Mouse (Mus musculus) granulocyte monocyte progenitor cell, adult 5-6 weeks (primary cell): ENCODE results near the gene Dock4. TPM values are rescaled to one million over a fixed set of nuclear protein-coding genes. Genes with fewer than 3 reads are reported as not detected.
"Not testable (repeated sequence)": the region's sequence is repeated elsewhere in the genome, so short reads cannot be mapped to it uniquely, and the experiment has no call there.

Experiments
- ATAC-seq: replicated peaks from 2 replicates; pipeline ENCODE4 v1.8.0; 2016; ENCODE audit warnings: mild to moderate bottlenecking, moderate TSS enrichment, inconsistent platforms; ENCODE audit not compliant: poor library complexity, severe bottlenecking
- total RNA-seq, 2 experiments: library from RNA; stranded (forward) in 1 of 2; stranded (reverse) in 1 of 2; fragments of 200-712, 200-1000 nt in 1 of 2; fragments of >200 nt in 1 of 2; fragmentation: Nextera tagmentation in 1 of 2; gene quantifications; 2 replicates each; pipeline ENCODE4 v1.2.3; 2014 to 2017

Gene Dock4
- total RNA-seq, 2 experiments from 2014 or later: 0.19 to 0.57 TPM

DNA sequence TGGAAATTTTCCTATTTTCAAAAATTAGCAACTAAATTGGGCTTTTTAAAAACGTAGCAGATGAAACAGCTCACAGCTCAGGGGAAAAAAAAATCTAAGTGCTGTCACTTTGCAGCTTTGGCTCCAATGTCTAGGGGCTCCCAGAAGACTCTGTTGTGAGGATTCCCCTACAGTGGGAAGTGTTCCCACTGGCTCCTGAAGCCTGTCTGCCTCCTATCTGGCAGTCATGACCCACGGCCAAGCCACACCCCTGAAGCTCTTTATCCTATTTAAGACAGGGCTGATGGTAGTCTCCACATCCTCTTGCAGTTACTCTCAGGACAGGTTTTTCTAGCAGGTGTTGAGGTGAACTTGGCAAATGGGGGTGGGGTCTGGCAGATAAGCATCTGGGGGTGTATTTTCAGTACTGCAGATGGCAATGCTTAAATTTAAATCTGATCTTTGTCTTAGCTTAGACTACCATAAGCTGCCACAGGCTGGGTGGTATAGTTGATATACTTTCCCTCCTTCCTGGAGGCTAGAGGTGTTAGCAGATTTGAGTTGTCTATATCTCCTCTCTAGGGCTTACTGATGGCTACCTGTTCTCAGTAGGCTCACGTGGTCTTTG lies 397.8 kb downstream of the Dock4 start:
- ATAC-seq: no peak

DNA sequence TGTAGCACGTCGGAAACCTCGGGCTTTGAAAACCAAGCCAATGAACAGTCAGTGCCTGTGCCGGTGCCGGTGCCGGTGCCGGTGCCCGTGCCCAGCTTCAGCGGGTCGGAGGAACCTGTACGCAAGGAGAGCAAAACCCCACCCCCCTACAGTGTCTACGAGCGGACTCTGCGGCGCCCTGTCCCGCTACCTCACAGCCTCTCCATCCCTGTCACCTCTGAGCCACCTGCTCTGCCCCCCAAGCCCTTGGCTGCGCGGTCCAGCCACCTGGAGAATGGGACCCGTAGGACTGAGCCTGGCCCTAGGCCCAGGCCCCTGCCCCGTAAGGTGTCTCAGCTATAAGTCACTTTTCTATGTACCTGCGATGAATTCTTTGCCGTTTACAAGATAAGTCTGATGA lies 398.6 kb downstream of the Dock4 start:
- no peak for ATAC-seq

DNA sequence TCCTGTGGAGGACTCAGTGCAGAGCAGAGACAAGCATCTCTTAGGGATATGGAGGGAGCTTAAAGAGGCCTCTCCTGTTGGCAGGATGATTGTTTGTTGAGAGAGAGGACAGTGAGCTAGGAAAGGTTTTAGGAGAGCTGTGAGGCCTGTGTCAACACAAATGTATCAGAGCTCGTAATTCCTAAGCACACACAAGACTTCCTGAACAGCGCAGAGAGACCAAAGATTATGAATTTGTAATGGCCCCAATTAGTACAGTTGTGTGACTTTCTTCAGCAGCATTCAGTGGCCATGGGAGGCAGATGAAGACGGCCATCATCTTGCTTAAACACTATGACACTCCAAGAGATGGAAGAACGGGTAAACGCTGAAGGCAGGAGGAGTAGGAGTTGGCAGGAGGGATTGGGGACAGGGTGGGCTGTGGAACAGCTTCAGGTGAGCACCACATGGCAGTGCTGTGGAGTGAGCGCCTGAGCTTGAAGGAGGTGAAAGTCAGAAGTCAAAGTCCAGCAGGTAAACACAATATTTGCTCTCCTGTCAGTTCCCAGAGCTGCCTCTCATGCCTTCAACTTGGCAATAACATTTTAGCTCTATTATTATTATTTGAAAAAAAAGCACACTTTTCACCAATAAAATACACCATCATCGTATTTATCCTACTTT lies 409.1 kb downstream of the Dock4 start:
- no peak for ATAC-seq

DNA sequence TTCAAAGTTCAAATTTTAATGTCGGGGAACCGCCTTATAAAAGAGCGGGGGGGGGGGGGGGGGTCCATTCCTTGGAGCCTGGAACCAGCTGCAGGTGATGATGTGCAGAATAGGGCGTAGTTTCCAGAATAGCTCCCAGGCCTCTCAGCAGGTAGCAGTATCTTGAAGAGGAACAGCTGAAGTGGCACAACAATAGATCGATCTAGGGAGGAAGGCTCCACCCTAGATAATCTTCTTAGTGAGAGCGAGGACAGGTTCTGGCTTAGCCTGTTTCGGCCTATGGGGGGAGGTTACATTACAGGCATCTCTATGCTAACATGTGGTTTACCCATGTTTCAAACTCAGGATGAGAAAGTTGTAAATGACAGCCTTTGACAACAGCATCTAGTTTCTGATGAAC lies 411.7 kb downstream of the Dock4 start:
- ATAC-seq: no peak

DNA sequence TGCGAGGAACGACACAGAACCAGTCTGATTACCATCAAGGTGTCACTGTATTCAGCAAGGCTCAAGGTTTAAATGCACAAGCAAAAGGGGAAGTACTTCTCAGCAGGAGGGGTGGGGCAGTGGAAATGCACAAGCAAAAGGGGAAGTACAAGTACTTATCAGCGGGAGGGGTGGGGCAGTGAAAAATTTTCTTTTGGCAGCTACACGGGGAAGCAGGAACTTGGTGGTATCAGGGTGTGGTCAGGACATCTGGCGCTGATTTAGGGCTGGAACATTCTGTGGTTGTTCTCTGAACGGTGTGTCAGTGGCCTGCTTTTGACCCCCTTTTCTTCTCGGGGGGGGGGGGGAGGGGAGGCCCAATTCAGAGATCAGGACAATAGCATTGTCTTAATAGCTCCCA lies 413.0 kb downstream of the Dock4 start:
- not testable (repeated sequence) for ATAC-seq

DNA sequence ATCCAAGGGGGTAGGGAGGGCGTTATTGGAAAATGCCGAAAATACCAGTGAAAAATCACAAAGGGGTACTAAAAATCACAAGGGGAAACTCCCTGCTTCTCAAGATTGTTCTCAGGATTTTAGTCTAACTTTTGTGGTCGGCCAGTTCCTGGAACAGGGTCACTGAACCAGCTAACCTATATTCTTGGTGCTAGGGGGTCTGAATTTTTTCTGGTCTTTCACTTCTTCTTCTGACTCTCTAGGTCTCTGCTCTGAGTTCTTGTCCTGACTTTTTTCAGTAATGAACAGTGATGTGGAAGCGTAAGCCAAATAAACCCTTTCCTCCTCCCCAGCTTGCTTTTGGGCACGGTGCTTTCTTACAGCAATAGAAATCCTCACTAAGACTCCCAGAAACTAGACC lies 424.6 kb downstream of the Dock4 start:
- no peak for ATAC-seq

DNA sequence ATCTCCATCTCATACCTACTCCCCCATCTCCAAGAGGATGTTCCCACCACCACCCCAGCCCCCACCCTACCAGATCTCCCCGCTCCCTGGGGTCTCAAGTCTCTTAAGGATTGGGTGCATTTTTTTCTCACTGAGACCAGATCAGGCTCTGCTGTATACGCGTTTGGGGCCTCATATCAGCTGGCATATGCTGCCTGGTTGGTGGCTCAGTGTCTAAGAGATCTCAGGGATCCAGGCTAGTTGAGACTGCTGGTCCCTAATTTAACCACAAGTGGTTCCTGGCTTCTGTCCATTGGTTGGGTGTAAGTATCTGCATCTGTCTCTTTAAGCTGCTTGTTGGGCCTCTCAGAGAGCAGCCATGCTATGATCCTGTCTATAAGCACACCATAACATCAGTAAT lies 427.0 kb downstream of the Dock4 start:
- no peak for ATAC-seq

DNA sequence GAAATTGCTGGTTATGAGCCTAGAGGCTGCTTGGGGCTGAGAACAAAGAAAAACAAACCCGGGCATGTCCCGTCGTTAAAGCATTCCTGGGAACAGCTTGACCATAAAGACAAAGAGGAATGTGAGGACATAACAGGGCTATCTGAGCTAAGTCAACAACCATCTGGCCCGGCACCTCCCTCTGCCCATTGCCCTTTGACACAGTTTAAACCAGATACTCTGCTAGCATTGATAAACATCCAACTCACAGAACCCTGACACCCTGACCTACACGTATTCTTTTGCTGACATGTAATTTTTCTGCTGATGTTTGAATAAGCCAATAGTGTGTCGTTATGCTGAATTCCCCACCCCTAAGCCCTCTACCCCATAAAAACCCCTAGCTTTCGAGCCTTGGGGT lies 427.5 kb downstream of the Dock4 start:
- not testable (repeated sequence) for ATAC-seq

DNA sequence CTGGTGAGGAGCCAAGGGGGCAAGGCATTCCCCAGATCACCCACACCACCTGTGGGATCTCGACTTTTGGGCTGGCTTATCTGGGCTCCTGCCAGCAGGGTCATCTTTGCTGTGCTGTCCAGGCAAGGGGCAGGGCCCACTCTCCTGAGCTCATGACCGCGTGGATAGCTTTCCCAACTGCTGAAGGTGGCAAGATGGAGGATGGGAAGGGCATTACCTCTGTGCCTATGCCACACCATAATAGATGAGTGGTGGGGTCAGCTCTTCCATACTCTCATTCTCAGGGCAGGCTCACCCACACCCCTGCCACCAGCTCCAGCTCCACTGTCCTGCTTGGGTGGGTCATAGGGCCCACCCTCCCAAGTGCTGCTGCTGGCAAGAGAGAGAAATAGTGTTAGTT lies 439.2 kb downstream of the Dock4 start:
- ATAC-seq: no peak

DNA sequence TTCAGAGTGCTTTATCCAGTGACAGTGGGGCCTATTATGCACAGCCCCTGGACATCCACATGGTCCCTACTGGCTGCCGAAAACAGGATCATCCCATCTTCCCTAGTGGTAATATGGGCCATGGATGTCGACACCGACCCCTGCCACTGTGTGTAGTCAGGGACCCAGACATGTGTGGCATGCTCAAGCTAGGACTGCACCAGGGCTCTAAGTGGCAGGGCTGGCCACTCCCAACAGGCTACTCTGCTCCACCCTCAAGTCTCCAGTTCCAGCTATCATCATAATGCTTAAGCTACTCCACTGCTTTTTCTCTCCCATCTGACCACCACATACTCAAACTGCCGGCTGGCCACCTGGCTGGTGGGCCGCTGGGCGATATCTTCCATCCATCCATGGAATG lies 439.6 kb downstream of the Dock4 start:
- no peak for ATAC-seq

DNA sequence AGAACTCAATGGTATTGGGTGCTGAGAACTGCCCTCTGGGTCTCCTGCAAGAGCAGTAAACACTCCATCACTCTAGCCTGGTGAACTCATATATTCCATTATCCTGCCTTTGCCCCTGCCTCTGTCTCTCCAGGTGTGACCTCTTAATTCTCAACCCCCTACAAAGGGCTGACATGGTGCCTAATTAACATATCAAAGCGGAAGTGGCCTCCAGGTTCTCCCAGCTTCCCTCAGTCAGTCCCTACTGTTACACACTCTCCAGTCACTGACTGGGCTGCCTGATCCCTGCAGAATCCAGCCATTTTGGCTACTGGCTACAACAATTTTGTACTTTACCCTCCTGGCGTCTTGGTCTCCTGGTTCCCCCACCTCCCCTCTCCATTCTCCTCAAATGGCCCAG lies 441.7 kb downstream of the Dock4 start:
- ATAC-seq: no peak

DNA sequence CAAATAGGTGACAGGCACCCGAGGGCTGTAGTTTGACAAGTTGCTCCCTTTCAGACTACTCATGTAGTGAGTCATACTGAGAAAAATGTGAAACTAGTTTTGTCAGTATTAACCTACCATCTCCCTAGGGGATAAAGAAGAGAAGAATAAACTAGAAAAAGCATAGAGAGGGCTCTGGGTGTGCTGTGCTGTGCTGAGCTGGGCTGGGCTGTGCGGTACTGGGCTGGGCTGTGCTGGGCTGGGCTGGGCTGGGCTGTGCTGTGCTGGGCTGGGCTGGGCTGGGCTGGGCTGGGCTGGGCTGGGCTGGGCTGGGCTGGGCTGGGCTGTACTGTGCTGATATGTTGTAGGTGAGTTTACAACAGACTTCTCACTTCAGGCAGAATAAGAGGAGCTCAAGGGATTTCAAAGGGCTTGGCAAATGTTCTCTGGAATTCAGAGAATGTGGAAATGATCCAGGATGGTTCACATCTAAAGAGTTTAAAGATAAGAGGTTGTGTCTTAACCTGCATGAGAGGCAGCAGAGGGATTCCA lies 442.6 kb downstream of the Dock4 start:
- ATAC-seq: no peak

DNA sequence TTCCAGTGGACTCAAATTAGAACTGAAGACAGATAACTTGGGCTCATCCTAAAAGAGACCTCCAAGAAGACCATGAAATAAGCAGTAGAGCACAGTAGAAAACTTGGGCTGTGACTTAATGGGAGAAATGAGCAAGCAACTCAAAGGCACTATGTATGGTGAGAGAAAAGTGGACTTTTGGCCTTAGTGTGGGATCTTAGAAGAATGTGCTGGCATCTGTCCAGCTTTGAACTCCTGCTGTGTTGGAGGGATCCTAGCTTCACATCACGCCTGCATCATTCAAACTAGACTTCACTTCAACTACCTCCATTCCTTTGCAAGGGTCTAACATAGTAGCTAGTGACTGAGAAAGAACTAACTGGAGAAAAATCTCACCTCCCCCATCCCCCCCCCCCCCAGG lies 443.1 kb downstream of the Dock4 start:
- no peak for ATAC-seq

DNA sequence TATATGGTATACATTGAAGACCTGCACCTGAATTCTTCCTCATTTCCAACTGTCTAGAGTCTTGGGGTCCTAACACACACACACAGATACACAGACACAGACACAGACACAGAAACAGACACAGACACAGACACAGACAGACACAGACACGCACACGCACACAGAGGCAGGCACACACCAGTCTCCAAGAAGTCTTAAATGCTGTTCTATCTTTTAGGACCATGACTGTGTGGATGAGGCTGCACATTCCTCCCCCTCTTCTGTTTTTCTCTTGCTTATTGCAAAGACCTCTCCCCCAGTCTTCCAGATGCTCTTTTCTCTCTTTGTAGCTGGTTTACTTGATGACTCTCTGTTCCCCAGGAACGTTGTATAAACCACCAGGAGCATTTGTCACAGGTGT lies 443.8 kb downstream of the Dock4 start:
- ATAC-seq: no peak

DNA sequence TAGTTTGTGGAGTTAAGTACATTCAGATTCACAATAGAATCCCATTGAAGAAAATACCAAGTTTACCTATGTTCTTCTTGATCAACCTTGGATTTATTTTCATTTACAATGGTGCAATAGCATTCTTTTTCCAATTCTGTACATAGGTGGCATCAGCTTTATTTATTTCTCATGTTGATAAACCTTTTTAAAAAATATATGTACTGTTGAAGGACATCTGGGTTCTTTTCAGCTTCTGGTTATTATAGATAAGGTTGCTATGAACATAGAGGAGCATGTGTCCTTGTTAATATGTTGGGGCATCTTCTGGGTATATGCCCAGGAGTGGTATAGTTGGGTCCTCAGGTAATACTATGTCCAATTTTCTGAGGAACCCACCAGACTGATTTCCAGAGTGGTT lies 445.4 kb downstream of the Dock4 start:
- ATAC-seq: no peak

DNA sequence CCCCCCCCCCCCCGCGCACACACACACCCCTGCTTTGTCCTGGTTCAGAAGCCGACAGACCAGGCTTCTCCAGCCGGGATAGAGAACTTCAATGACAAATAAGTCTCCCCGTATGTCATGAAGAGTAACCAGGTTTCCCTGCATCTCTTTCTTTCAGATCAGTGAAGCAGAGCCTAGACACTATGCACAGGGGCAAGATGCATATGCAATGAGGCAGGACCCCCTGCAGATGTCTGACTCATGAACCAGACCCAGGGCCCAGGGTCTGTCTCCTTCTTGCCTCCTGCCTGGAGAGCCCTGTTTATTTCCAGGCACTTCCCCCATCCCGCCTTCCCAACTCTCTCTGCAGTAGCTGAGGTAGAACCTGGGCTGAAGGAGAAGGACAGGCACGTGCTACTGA lies 448.0 kb downstream of the Dock4 start:
- ATAC-seq: no peak

DNA sequence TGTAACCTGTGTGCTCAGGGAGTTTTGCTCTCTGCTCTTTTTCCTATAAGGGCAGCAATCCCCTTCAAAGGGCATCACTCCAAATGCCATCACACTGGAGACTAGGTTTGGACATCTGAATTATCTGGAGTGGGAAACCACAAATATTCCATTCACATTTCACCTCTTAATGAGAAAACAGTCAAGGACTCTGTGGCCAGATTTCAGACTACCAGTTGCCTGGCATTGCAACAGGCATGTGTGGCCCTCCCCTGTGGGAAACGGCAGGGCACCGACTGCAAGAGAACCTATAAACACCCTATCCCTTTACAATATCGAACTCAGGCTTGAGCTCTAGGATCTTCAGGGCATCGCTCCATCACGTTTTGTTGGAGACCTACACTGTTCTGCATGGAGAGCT lies 448.9 kb downstream of the Dock4 start:
- ATAC-seq: no peak

Other genes with a start within 250 kb of the Dock4 start
- gene Lsmem1, start 246.5 kb upstream of the Dock4 start, total RNA-seq (2014; fragmentation: Nextera tagmentation): not detected in 2 replicates
- gene Lsmem1, start 246.5 kb upstream of the Dock4 start, total RNA-seq (2017): 0.52 TPM in 1 of 2 replicates, not detected in the other
- gene Ifrd1, start 197.4 kb upstream of the Dock4 start, total RNA-seq (2014; fragmentation: Nextera tagmentation): 91.2 and 111 TPM in 2 replicates
- 107 and 115 TPM in 2 replicates for gene Ifrd1, start 197.4 kb upstream of the Dock4 start, total RNA-seq (2017)
- 25.7 and 26.9 TPM in 2 replicates for gene Zfp277, start 50 bp upstream of the Dock4 start, total RNA-seq (2014; fragmentation: Nextera tagmentation)
- 27.5 and 37.7 TPM in 2 replicates for gene Zfp277, start 50 bp upstream of the Dock4 start, total RNA-seq (2017)